Mouse (Mus musculus): ENCODE results near the gene Ech1.

The Ech1 gene

GRCm38 (mm10) chr7:28876099-28876498 is 51.1 kb downstream of the Ech1 start:
- ChIA-PET CTCF (interaction anchor here in 2 of 4 experiments (0.7 kb wide), 2 partner anchors 112 to 163 kb away, joined by 3 to 4 read pairs; no protein-coding TSS in a partner anchor), POLR2A (interaction anchor here in 1 of 4 experiments (0.7 kb wide), 1 partner anchor 81 kb away, joined by 3 read pairs; no protein-coding TSS in a partner anchor)

- ChIA-PET CTCF (interaction anchor here in 2 of 4 experiments (0.6 to 0.7 kb wide), 2 partner anchors 159 to 507 kb away, joined by 3 to 4 read pairs; no protein-coding TSS in a partner anchor), POLR2A (interaction anchor here in 2 of 4 experiments (0.6 to 1.9 kb wide), 8 partner anchors 12 to 96 kb away, joined by 3 to 6 read pairs (median 4); no protein-coding TSS in a partner anchor)
These were observed 52.1 kb downstream of the Ech1 start for GRCm38 (mm10) chr7:28877155-28877554.

GRCm38 (mm10) chr7:28877856-28878255 is 52.8 kb downstream of the Ech1 start:
- ChIA-PET CTCF (interaction anchor here in 2 of 4 experiments (0.6 to 0.7 kb wide), 2 partner anchors 159 to 507 kb away, joined by 3 to 4 read pairs; no protein-coding TSS in a partner anchor), POLR2A (interaction anchor here in 2 of 4 experiments (0.5 to 1.9 kb wide), 13 partner anchors 9 to 215 kb away, joined by 3 to 8 read pairs (median 3); no protein-coding TSS in a partner anchor)

GRCm38 (mm10) chr7:28879606-28880005 is 54.6 kb downstream of the Ech1 start:
- ChIA-PET CTCF (interaction anchor here in 3 of 4 experiments (0.7 to 1.5 kb wide), 8 partner anchors 8 to 1389 kb away, joined by 3 to 17 read pairs (median 4); no protein-coding TSS in a partner anchor), POLR2A (interaction anchor here (0.6 to 2.3 kb wide), 27 partner anchors 8 to 463 kb away, joined by 3 to 10 read pairs (median 4); partner anchors contain the start of genes Ech1 (in 1 of the 4), Eif3k (in 1 of the 4), Fbxo27 (in 1 of the 4) and Map4k1 (in 1 of the 4))

- CTCF ChIA-PET: interaction anchor here in 2 of 4 experiments (0.7 to 1.7 kb wide), 4 partner anchors 9 to 205 kb away, joined by 3 to 4 read pairs (median 4); partner anchors contain the start of genes Mrps12 (in 1 of the 2) and Sars2 (in 1 of the 2)
- POLR2A ChIA-PET: interaction anchor here in 3 of 4 experiments (0.7 to 2.3 kb wide), 14 partner anchors 9 to 764 kb away, joined by 3 to 12 read pairs (median 4); partner anchors contain the start of genes Eif3k (in 1 of the 3) and Map4k1 (in 1 of the 3)
These were observed 55.5 kb downstream of the Ech1 start for GRCm38 (mm10) chr7:28880554-28880953.

GRCm38 (mm10) chr7:28881199-28881598 is 56.2 kb downstream of the Ech1 start, which contains the start of gene Capn12:
Gene Capn12, plus strand, starts transcription at chr7:28881422.
- ChIA-PET POLR2A (interaction anchor here in 3 of 4 experiments (0.5 to 2.3 kb wide), 13 partner anchors 9 to 210 kb away, joined by 3 to 12 read pairs (median 4); no protein-coding TSS in a partner anchor), CTCF (interaction anchor here in 1 of 4 experiments (1.1 to 1.7 kb wide), 2 partner anchors 85 to 139 kb away, joined by 4 to 5 read pairs; partner anchors contain the start of genes Mrps12 and Sars2)

Data from embryonic stem cell, embryonic (primary cell).